Mouse (Mus musculus) gastrocnemius, adult 2 months (tissue): ENCODE measurements around the gene BC034090. TPM values are rescaled to one million over a fixed set of nuclear protein-coding genes. Genes with fewer than 3 reads are reported as not detected.

ENCODE experiments used
- DNase-seq: peaks from one replicate; pipeline ENCODE4 v3.0.0; 2022
- H3K27ac ChIP-seq: fragments of 200-600 bp; 2 replicates; pipeline ENCODE4 v1.8.1; 2022; ENCODE audit warnings: mild to moderate bottlenecking
- H3K4me3 ChIP-seq: fragments of 200-600 bp; 2 replicates; pipeline ENCODE4 v1.8.1; 2022; ENCODE audit warnings: mild to moderate bottlenecking, moderate library complexity
- CTCF ChIP-seq: fragments of 200-600 bp; IDR thresholded peaks from 2 replicates; pipeline ENCODE4 v1.8.1; 2022; ENCODE audit warnings: antibody characterized with exemption, mild to moderate bottlenecking, moderate library complexity
- intact Hi-C: fragments of 180-260 bp; cut with DNase I; formaldehyde crosslinking; loops from one replicate; pipeline ENCODE4 v1.15.1; 2025
- total RNA-seq, 2 experiments: library from RNA; stranded (reverse); gene quantifications; 2 replicates each; pipeline ENCODE4 v1.2.3; 2021

Gene BC034090
- total RNA-seq, 2 experiments from 2014 or later = 0.94 to 1.8 TPM

GRCm38 (mm10) chr1:155222101-155222669 is 22.1 kb downstream of the BC034090 start:
- DNase-seq = peak; percentile 81
- intact Hi-C loops = loop anchor here (10.0 kb wide), 1 partner anchor 437 kb away; no protein-coding TSS in a partner anchor
- Histone ChIP-seq H3K27ac (no peak overlapping the region), H3K4me3 (no peak overlapping the region)
- no peak for TF ChIP-seq CTCF

GRCm38 (mm10) chr1:155218924-155219323 is 25.3 kb downstream of the BC034090 start:
- no peak for DNase-seq
- intact Hi-C loops = loop anchor here (1.0 to 5.0 kb wide), 4 partner anchors 78 to 194 kb away; partner anchors contain the start of gene Ier5
- H3K4me3 ChIP-seq = no peak overlapping the region
- TF ChIP-seq CTCF = no peak
- no peak overlapping the region for H3K27ac ChIP-seq

GRCm38 (mm10) chr1:155217865-155218541 is 26.2 kb downstream of the BC034090 start:
- peak; percentile 61 for DNase-seq
- intact Hi-C loops = loop anchor here (1.0 to 5.0 kb wide), 4 partner anchors 77 to 193 kb away; partner anchors contain the start of gene Ier5
- H3K27ac ChIP-seq = no peak overlapping the region
- peak; percentile 86 for TF ChIP-seq CTCF
- no peak overlapping the region for H3K4me3 ChIP-seq

- DNase-seq = no peak
- no peak overlapping the region for H3K27ac ChIP-seq
- no peak for TF ChIP-seq CTCF
- H3K4me3 ChIP-seq = no peak overlapping the region
- intact Hi-C loops = loop anchor here (5.0 kb wide), 1 partner anchor 120 kb away; the partner anchor contains the start of gene Ier5
Measured at GRCm38 (mm10) chr1:155216844-155217243, 27.4 kb downstream of the BC034090 start.

GRCm38 (mm10) chr1:155216313-155216712 is 27.9 kb downstream of the BC034090 start:
- DNase-seq = no peak
- H3K27ac ChIP-seq = no peak overlapping the region
- intact Hi-C loops = loop anchor here (5.0 kb wide), 1 partner anchor 119 kb away; the partner anchor contains the start of gene Ier5
- no peak for TF ChIP-seq CTCF
- no peak overlapping the region for H3K4me3 ChIP-seq

GRCm38 (mm10) chr1:155215066-155215764 is 29.0 kb downstream of the BC034090 start:
- DNase-seq = no peak
- intact Hi-C loops = loop anchor here (5.0 kb wide), 1 partner anchor 118 kb away; the partner anchor contains the start of gene Ier5
- Histone ChIP-seq H3K27ac (no peak overlapping the region), H3K4me3 (no peak overlapping the region)
- peak; percentile 13; the same call in 1 of the 2 replicates for TF ChIP-seq CTCF

- DNase-seq = no peak
- intact Hi-C loops = no loop called here
- no peak overlapping the region for H3K4me3 ChIP-seq
- TF ChIP-seq CTCF = no peak
- H3K27ac ChIP-seq = no peak overlapping the region
Measured at GRCm38 (mm10) chr1:155213912-155214311, 30.3 kb downstream of the BC034090 start.

GRCm38 (mm10) chr1:155212936-155213774 is 31.1 kb downstream of the BC034090 start:
- no peak for TF ChIP-seq CTCF
- peak; percentile 68 for DNase-seq
- Histone ChIP-seq H3K4me3 (peak overlapping the region; percentile 24), H3K27ac (no peak overlapping the region; the same call in 1 of the 2 replicates)
- intact Hi-C loops = no loop called here

- Histone ChIP-seq H3K4me3 (no peak overlapping the region), H3K27ac (peak overlapping the region; percentile 13; the same call in 1 of the 2 replicates)
- TF ChIP-seq CTCF = no peak
- DNase-seq = no peak
- intact Hi-C loops = no loop called here
Measured at GRCm38 (mm10) chr1:155212493-155212892, 31.8 kb downstream of the BC034090 start.

- intact Hi-C loops = no loop called here
- no peak for TF ChIP-seq CTCF
- Histone ChIP-seq H3K27ac (peak overlapping the region; percentile 13; the same call in 1 of the 2 replicates), H3K4me3 (no peak overlapping the region)
- no peak for DNase-seq
Measured at GRCm38 (mm10) chr1:155212081-155212480, 32.2 kb downstream of the BC034090 start.

GRCm38 (mm10) chr1:155211017-155211416 is 33.2 kb downstream of the BC034090 start:
- no peak for DNase-seq
- TF ChIP-seq CTCF = no peak
- Histone ChIP-seq H3K27ac (no peak overlapping the region), H3K4me3 (no peak overlapping the region)
- intact Hi-C loops = no loop called here
